Mouse (Mus musculus) hindbrain, embryonic 11.5 days (tissue): Measurements from ENCODE around the gene Lmo2. TPM values are rescaled to one million over a fixed set of nuclear protein-coding genes. Genes with fewer than 3 reads are reported as not detected.

Experiments
- ATAC-seq: fragments of 200-750 bp; cut with Nextera tagmentation; 2 replicates; pipeline ENCODE4 v1.8.0; 2017; ENCODE audit warnings: mild to moderate bottlenecking, moderate TSS enrichment, moderate library complexity; ENCODE audit not compliant: low FRiP score
- DNase-seq: peaks from one replicate; pipeline ENCODE4 v3.0.0-alpha.2; 2015; ENCODE audit warnings: low spot score
- H3K27ac ChIP-seq: fragments of 300-500 bp; sonication (generic); 2 replicates; pipeline ENCODE4 v1.5.1; 2014; ENCODE audit warnings: mild to moderate bottlenecking, low read depth, low read length
- H3K27me3 ChIP-seq: fragments of 300-500 bp; sonication (generic); 2 replicates; pipeline ENCODE4 v1.6.1; 2014; ENCODE audit warnings: mild to moderate bottlenecking, low read length, moderate library complexity, mixed read lengths; ENCODE audit not compliant: control insufficient read depth, insufficient read depth
- H3K36me3 ChIP-seq: fragments of 300-500 bp; sonication (generic); 2 replicates; pipeline ENCODE4 v1.6.1; 2014; ENCODE audit warnings: mild to moderate bottlenecking, low read length, moderate library complexity, mixed read lengths; ENCODE audit not compliant: control insufficient read depth, insufficient read depth
- H3K4me1 ChIP-seq: fragments of 300-500 bp; sonication (generic); replicated peaks from 2 replicates; pipeline ENCODE4 v1.6.1; 2014; ENCODE audit warnings: low read length, mixed read lengths; ENCODE audit not compliant: control insufficient read depth, insufficient read depth
- H3K4me2 ChIP-seq: fragments of 300-500 bp; sonication (generic); replicated peaks from 2 replicates; pipeline ENCODE4 v1.6.1; 2014; ENCODE audit warnings: mild to moderate bottlenecking, low read depth, low read length
- H3K4me3 ChIP-seq: fragments of 300-500 bp; sonication (generic); 2 replicates; pipeline ENCODE4 v1.5.1; 2014; ENCODE audit warnings: low read depth, low read length
- H3K9ac ChIP-seq: fragments of 300-500 bp; sonication (generic); 2 replicates; pipeline ENCODE4 v1.6.1; 2014; ENCODE audit warnings: low read depth, low read length
- H3K9me3 ChIP-seq: fragments of 300-500 bp; sonication (generic); 2 replicates; pipeline ENCODE4 v1.6.1; 2016; ENCODE audit warnings: low read length; ENCODE audit not compliant: control insufficient read depth
- WGBS: fragments of 180-500 bp; shearing (Covaris S2); extraction: QIAGEN DNeasy Blood & Tissue Kit; methylation state at CpG from one replicate; pipeline ENCODE4 v1.1.7; 2014; 5-methylcytosine and 5-hydroxymethylcytosine counted together
- polyA plus RNA-seq: library from polyadenylated mRNA; unstranded; fragments of >200 nt; fragmentation: Nextera tagmentation; extraction: Ambion mirVana; gene quantifications from 2 replicates; pipeline ENCODE4 v1.2.1, GENCODE M21; 2014

Lmo2 gene
- polyA plus RNA-seq: 21.3 and 23.9 TPM in 2 replicates

- no peaks in the 10 kb centered on the region for H3K27me3 ChIP-seq
- no peak for DNase-seq
- no peak for ATAC-seq
- H3K36me3 ChIP-seq: no peaks in the 10 kb centered on the region
- H3K27ac ChIP-seq: no peak within 1 kb of the TSS
- H3K4me2 ChIP-seq: no peak within 1 kb of the TSS
- no peaks in the 10 kb centered on the region for H3K9me3 ChIP-seq
- 72% methylated on average over 10 of the region's 10 CpGs for WGBS
- no peaks in the 10 kb centered on the region for H3K4me1 ChIP-seq
- H3K9ac ChIP-seq: no peak within 1 kb of the TSS
- H3K4me3 ChIP-seq: no peak within 1 kb of the TSS
These were observed at the start of gene Lmo2 for GRCm38 (mm10) chr2:103957649-103958546. Gene Lmo2, plus strand, starts transcription at chr2:103957986.

- no peaks in the 10 kb centered on the region for H3K27me3 ChIP-seq
- H3K9ac ChIP-seq: no peak overlapping the region
- ATAC-seq: no peak
- no peak overlapping the region for H3K4me2 ChIP-seq
- WGBS: 86% methylated on average over 5 of the region's 5 CpGs
- no peaks in the 10 kb centered on the region for H3K9me3 ChIP-seq
- no peak for DNase-seq
- no peaks in the 10 kb centered on the region for H3K36me3 ChIP-seq
- no peaks in the 10 kb centered on the region for H3K4me1 ChIP-seq
- no peak overlapping the region for H3K27ac ChIP-seq
- no peak overlapping the region for H3K4me3 ChIP-seq
These were observed 47.2 kb upstream of the Lmo2 start for GRCm38 (mm10) chr2:103910601-103911000.

GRCm38 (mm10) chr2:103912481-103913251 is 45.1 kb upstream of the Lmo2 start:
- H3K9me3 ChIP-seq: no peaks in the 10 kb centered on the region
- ATAC-seq: no peak

GRCm38 (mm10) chr2:103913252-103913650 is 44.5 kb upstream of the Lmo2 start:
- Histone ChIP-seq H3K9me3 (no peaks in the 10 kb centered on the region), H3K9ac (no peak overlapping the region), H3K4me2 (no peak overlapping the region), H3K27me3 (no peaks in the 10 kb centered on the region), H3K27ac (no peak overlapping the region), H3K4me1 (no peaks in the 10 kb centered on the region), H3K36me3 (no peaks in the 10 kb centered on the region), H3K4me3 (no peak overlapping the region)
- 82% methylated on average over 6 of the region's 6 CpGs for WGBS
- ATAC-seq (no peak), DNase-seq (no peak)

More at GRCm38 (mm10) chr2:103912481-103913251, 45.1 kb upstream of the Lmo2 start:
- Histone ChIP-seq H3K27ac (no peak overlapping the region), H3K4me1 (no peaks in the 10 kb centered on the region), H3K4me3 (no peak overlapping the region), H3K4me2 (no peak overlapping the region), H3K36me3 (no peaks in the 10 kb centered on the region), H3K9ac (no peak overlapping the region), H3K27me3 (no peaks in the 10 kb centered on the region)
- DNase-seq: no peak
- 91% methylated on average over 16 of the region's 16 CpGs for WGBS

GRCm38 (mm10) chr2:103916069-103916468 is 41.7 kb upstream of the Lmo2 start:
- Histone ChIP-seq H3K36me3 (no peaks in the 10 kb centered on the region), H3K4me3 (no peak overlapping the region), H3K27me3 (no peaks in the 10 kb centered on the region), H3K4me1 (no peaks in the 10 kb centered on the region), H3K9me3 (no peaks in the 10 kb centered on the region), H3K27ac (no peak overlapping the region), H3K4me2 (no peak overlapping the region), H3K9ac (no peak overlapping the region)
- DNase-seq (no peak), ATAC-seq (no peak)
- 87% methylated on average over 5 of the region's 5 CpGs for WGBS

- ATAC-seq: no peak
- Histone ChIP-seq H3K4me1 (no peaks in the 10 kb centered on the region), H3K4me2 (no peak overlapping the region), H3K27ac (no peak overlapping the region), H3K9me3 (no peaks in the 10 kb centered on the region), H3K27me3 (no peaks in the 10 kb centered on the region), H3K9ac (no peak overlapping the region), H3K4me3 (no peak overlapping the region), H3K36me3 (no peaks in the 10 kb centered on the region)
- no peak for DNase-seq
- WGBS: 76% methylated on average over 5 of the region's 5 CpGs
These were observed 40.4 kb upstream of the Lmo2 start for GRCm38 (mm10) chr2:103917375-103917774.

GRCm38 (mm10) chr2:103918375-103918774 is 39.4 kb upstream of the Lmo2 start:
- Histone ChIP-seq H3K36me3 (no peaks in the 10 kb centered on the region), H3K4me2 (no peak overlapping the region), H3K9ac (no peak overlapping the region), H3K27ac (no peak overlapping the region), H3K4me3 (no peak overlapping the region), H3K27me3 (no peaks in the 10 kb centered on the region), H3K4me1 (no peaks in the 10 kb centered on the region), H3K9me3 (no peaks in the 10 kb centered on the region)
- WGBS: 87% methylated on average over 2 of the region's 2 CpGs
- ATAC-seq (no peak), DNase-seq (no peak)

- WGBS: 76% methylated on average over 6 of the region's 6 CpGs
- Histone ChIP-seq H3K4me1 (no peaks in the 10 kb centered on the region), H3K9me3 (no peaks in the 10 kb centered on the region), H3K9ac (no peak overlapping the region), H3K27me3 (no peaks in the 10 kb centered on the region), H3K4me2 (no peak overlapping the region), H3K27ac (no peak overlapping the region), H3K36me3 (no peaks in the 10 kb centered on the region), H3K4me3 (no peak overlapping the region)
- DNase-seq: no peak
- ATAC-seq: no peak
These were observed 38.3 kb upstream of the Lmo2 start for GRCm38 (mm10) chr2:103919488-103919887.
